Mouse (Mus musculus): ENCODE data around the gene Alg9.

DNA sequence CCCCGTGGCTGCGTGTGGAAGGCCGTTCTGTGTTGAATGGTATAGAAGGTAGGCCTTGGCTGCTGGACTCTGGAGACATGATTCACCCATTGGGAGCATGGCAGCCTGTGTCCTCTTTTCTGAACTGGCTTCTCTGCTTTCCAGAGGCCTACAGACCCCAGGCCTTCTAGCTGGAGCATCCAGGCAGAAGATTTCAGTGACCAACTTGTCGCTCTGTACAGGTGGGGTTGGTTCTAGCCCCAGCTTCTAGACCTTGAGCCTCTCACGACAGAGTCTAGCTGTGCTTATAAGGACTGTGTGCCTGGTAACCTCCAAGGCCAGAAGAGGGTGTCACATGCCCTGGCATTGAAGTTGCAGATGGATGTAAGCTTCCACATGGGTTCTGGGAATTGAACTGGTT lies 56.7 kb downstream of the Alg9 start:
- TF ChIP-seq POLR2A (IDR thresholded peaks at IDR 0.05; ENCODE audit: borderline replicate concordance, control insufficient read depth, low read depth, low read length) (no peak), CTCF (IDR thresholded peaks at IDR 0.05; ENCODE audit: control insufficient read depth, insufficient read depth, low read length) (no peak)
